Mouse (Mus musculus) hindbrain, embryonic 16.5 days (tissue): ENCODE data around the gene Apol11b. TPM values are rescaled to one million over a fixed set of nuclear protein-coding genes. Genes with fewer than 3 reads are reported as not detected.

Experiments used
- polyA plus RNA-seq: library from polyadenylated mRNA; unstranded; fragments of >200 nt; fragmentation: Nextera tagmentation; extraction: Ambion mirVana; gene quantifications from 2 replicates; pipeline ENCODE4 v1.2.1, GENCODE M21; 2015

Apol11b gene
- polyA plus RNA-seq, 1 experiment from 2014 or later, result not detected

Other genes starting within 250 kb of the Apol11b start
- gene Apol7a, start 244.2 kb downstream of the Apol11b start, polyA plus RNA-seq, result not detected in 2 replicates
- 0.24 and 0.46 TPM in 2 replicates for gene Apol9a, start 232.2 kb downstream of the Apol11b start, polyA plus RNA-seq
- not detected in 2 replicates for gene Apol7b, start 195.8 kb downstream of the Apol11b start, polyA plus RNA-seq
- gene Apol10a, start 166.2 kb downstream of the Apol11b start, polyA plus RNA-seq, result not detected in 2 replicates
- gene Apol11a, start 135.0 kb downstream of the Apol11b start, polyA plus RNA-seq, result not detected in 2 replicates
- not detected in 2 replicates for gene Apol7c, start 110.0 kb downstream of the Apol11b start, polyA plus RNA-seq
- gene 1700025B11Rik, start 81.4 kb downstream of the Apol11b start, polyA plus RNA-seq, result not detected in 2 replicates
- 0.06 TPM in 1 of 2 replicates, not detected in the other for gene Apol10b, start 47.2 kb downstream of the Apol11b start, polyA plus RNA-seq
- not detected in 2 replicates for gene Gm36245, start 44.0 kb downstream of the Apol11b start, polyA plus RNA-seq
- gene Apol7e, start 55.6 kb upstream of the Apol11b start, polyA plus RNA-seq, result not detected in 2 replicates
- gene Apol9b, start 85.8 kb upstream of the Apol11b start, polyA plus RNA-seq, result 0.13 and 0.44 TPM in 2 replicates
- 0.14 and 0.35 TPM in 2 replicates for gene Apol8, start 113.7 kb upstream of the Apol11b start, polyA plus RNA-seq
- 8.4 and 11.8 TPM in 2 replicates for gene Myh9, start 198.9 kb upstream of the Apol11b start, polyA plus RNA-seq